Comparison of ENCODE assay signal across 8 mouse cellular contexts in the genomic region with DNA sequence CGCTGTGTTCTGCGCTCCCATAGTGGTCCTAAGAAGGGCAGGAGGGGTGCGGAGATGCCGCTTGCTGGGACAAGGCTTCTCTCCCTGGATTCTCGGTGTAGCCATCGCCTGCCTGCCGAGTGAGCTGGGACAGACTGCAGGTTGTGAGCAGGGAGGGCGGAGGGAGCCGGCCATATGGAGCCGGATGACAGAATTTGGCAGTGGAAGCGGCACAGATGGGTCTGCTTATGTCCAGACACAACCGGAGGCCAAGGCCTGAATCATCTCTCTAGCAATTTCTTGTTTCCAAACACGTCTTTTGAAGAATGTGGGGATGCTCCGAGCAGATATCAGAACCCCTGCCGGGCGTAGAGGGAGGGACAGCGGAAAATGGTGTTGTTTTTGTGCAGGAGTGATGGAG. TPM values are rescaled to one million over a fixed set of nuclear protein-coding genes. Genes with fewer than 3 reads are reported as not detected.
DNase-seq lines count a peak whose midpoint lies in the region; ATAC-seq lines count a peak whose summit lies in the region.

No protein-coding gene starts in this region.

- H3K4me3 ChIP-seq in heart, embryonic 11.5 days (ENCODE audit: low read depth, low read length), result no peak overlapping the region
- H3K4me3 ChIP-seq in intestine, embryonic 15.5 days (replicated peaks), result no peak overlapping the region
- H3K4me3 ChIP-seq in limb, embryonic 15.5 days, result no peak overlapping the region
- H3K4me3 ChIP-seq in stomach, embryonic 16.5 days (replicated peaks; ENCODE audit: low read length), result no peak overlapping the region

- no peak overlapping the region for H3K9ac ChIP-seq in heart, embryonic 11.5 days (ENCODE audit: low read depth, low read length)
- H3K9ac ChIP-seq in intestine, embryonic 15.5 days, result no peak overlapping the region
- no peak overlapping the region for H3K9ac ChIP-seq in limb, embryonic 15.5 days
- no peak overlapping the region for H3K9ac ChIP-seq in stomach, embryonic 16.5 days (ENCODE audit: low read length)

- WGBS in heart, embryonic 11.5 days (ENCODE audit: insufficient replicate concordance), result 51% methylated on average over 17 of the region's 17 CpGs
- 47% methylated on average over 17 of the region's 17 CpGs for WGBS in intestine, embryonic 15.5 days
- WGBS in limb, embryonic 15.5 days, result 61% methylated on average over 17 of the region's 17 CpGs
- WGBS in stomach, embryonic 16.5 days, result 52% methylated on average over 17 of the region's 17 CpGs

- H3K4me2 ChIP-seq in heart, embryonic 11.5 days, result no peak overlapping the region
- no peak overlapping the region for H3K4me2 ChIP-seq in intestine, embryonic 15.5 days (replicated peaks)
- no peak overlapping the region for H3K4me2 ChIP-seq in limb, embryonic 15.5 days
- no peak overlapping the region for H3K4me2 ChIP-seq in stomach, embryonic 16.5 days (ENCODE audit: low read depth, low read length)

- no peak for ATAC-seq in heart, embryonic 11.5 days (replicated peaks; ENCODE audit: insufficient number of reproducible peaks, low FRiP score, low TSS enrichment)
- peak; percentile 71 for ATAC-seq in intestine, embryonic 15.5 days
- peak; percentile 55; the same call in 1 of the 2 replicates for ATAC-seq in limb, embryonic 15.5 days (ENCODE audit: insufficient number of reproducible peaks, low FRiP score, low TSS enrichment, low read depth)
- ATAC-seq in stomach, embryonic 16.5 days (ENCODE audit: insufficient read depth, low FRiP score), result peak; percentile 74

- H3K27ac ChIP-seq in heart, embryonic 11.5 days (ENCODE audit: low read depth, low read length), result no peak overlapping the region
- H3K27ac ChIP-seq in intestine, embryonic 15.5 days, result peak overlapping the region; percentile 65
- peak overlapping the region; percentile 63 for H3K27ac ChIP-seq in limb, embryonic 15.5 days
- peak overlapping the region; percentile 44; the same call in 1 of the 2 replicates for H3K27ac ChIP-seq in stomach, embryonic 16.5 days (ENCODE audit: low read length)

- H3K4me1 ChIP-seq in heart, embryonic 11.5 days (ENCODE audit: control insufficient read depth, insufficient read depth, low read length), result peaks cover 10% of the 10 kb centered on the region
- peaks cover 26% of the 10 kb centered on the region for H3K4me1 ChIP-seq in intestine, embryonic 15.5 days (replicated peaks)
- peaks cover 40% of the 10 kb centered on the region for H3K4me1 ChIP-seq in limb, embryonic 15.5 days
- H3K4me1 ChIP-seq in stomach, embryonic 16.5 days (ENCODE audit: control insufficient read depth, insufficient read depth, low read length), result peaks cover 24% of the 10 kb centered on the region

- no peaks in the 10 kb centered on the region for H3K36me3 ChIP-seq in heart, embryonic 11.5 days (ENCODE audit: control insufficient read depth, insufficient read depth, low read length)
- no peaks in the 10 kb centered on the region for H3K36me3 ChIP-seq in intestine, embryonic 15.5 days
- no peaks in the 10 kb centered on the region for H3K36me3 ChIP-seq in limb, embryonic 15.5 days
- no peaks in the 10 kb centered on the region for H3K36me3 ChIP-seq in stomach, embryonic 16.5 days (ENCODE audit: control insufficient read depth, insufficient read depth, low read length)

- H3K9me3 ChIP-seq in heart, embryonic 11.5 days (replicated peaks; ENCODE audit: control insufficient read depth, low read length), result no peaks in the 10 kb centered on the region
- H3K9me3 ChIP-seq in intestine, embryonic 15.5 days, result no peaks in the 10 kb centered on the region
- H3K9me3 ChIP-seq in limb, embryonic 15.5 days, result no peaks in the 10 kb centered on the region
- no peaks in the 10 kb centered on the region for H3K9me3 ChIP-seq in stomach, embryonic 16.5 days (replicated peaks; ENCODE audit: control insufficient read depth, low read length)

- peaks cover 2% of the 10 kb centered on the region for H3K27me3 ChIP-seq in heart, embryonic 11.5 days (ENCODE audit: control insufficient read depth, insufficient read depth, low read length)
- no peaks in the 10 kb centered on the region for H3K27me3 ChIP-seq in intestine, embryonic 15.5 days (replicated peaks)
- 0 out of 2 replicates have a peak, but pooled peaks cover 7% of the 10 kb centered on the region for H3K27me3 ChIP-seq in limb, embryonic 15.5 days
- no peaks in the 10 kb centered on the region for H3K27me3 ChIP-seq in stomach, embryonic 16.5 days (ENCODE audit: control insufficient read depth, insufficient read depth, low read length)

- peak; percentile 62 for DNase-seq in heart, postnatal 4 days
- DNase-seq in cerebellum, postnatal 4 days (ENCODE audit: low spot score in 2 of 2), result peak; percentile 46 to 79
- DNase-seq in adrenal gland, adult 18-20 months (ENCODE audit: low spot score in 2 of 2), result no peak
- DNase-seq in adrenal gland, postnatal 10 days, result no peak

RNA-seq across cellular contexts. Expression of gene Aldh1b1, which starts 42.9 kb away (rescaled TPM):
- 10 to 100 TPM; 84.2 to 91.4 TPM for total RNA-seq in heart, postnatal 4 days (2021)
- polyA plus RNA-seq in heart, embryonic 11.5 days (2014; fragmentation: Nextera tagmentation; extraction: Ambion mirVana), result 33.1 and 49.0 TPM in 2 replicates
- 428 and 484 TPM in 2 replicates for polyA plus RNA-seq in intestine, embryonic 15.5 days (2015; fragmentation: Nextera tagmentation; extraction: Ambion mirVana)
- 2.4 and 3.0 TPM in 2 replicates for polyA plus RNA-seq in limb, embryonic 15.5 days (2015; fragmentation: Nextera tagmentation; extraction: Ambion mirVana)
- 77.6 and 95.3 TPM in 2 replicates for polyA plus RNA-seq in stomach, embryonic 16.5 days (2015; fragmentation: Nextera tagmentation; extraction: Ambion mirVana)
- 10 to 100 TPM; 15.3 to 31.9 TPM for total RNA-seq in adrenal gland, adult 18-20 months (2021)
- 10 to 100 TPM; 22.1 to 28.1 TPM for total RNA-seq in adrenal gland, postnatal 10 days (2021)

Comparison
In these comparisons a context has a peak if more than half of its experiments do, and no peak if none do; other contexts are left out.
1. DNase-seq: peak in heart, postnatal 4 days (single experiment) and cerebellum, postnatal 4 days (2 of 2); none in adrenal gland, adult 18-20 months (0 of 2) and adrenal gland, postnatal 10 days (single experiment).